Mouse (Mus musculus) stomach, postnatal 0 days (tissue): Measurements from ENCODE around the gene Zic3.

Experiments used
- CTCF ChIP-seq: IDR thresholded peaks from 2 replicates; pipeline ENCODE4 v1.5.1; 2016; ENCODE audit warnings: antibody characterized with exemption, low read depth, mild to moderate bottlenecking, moderate library complexity
- EP300 ChIP-seq: optimal IDR thresholded peaks from 2 replicates; pipeline ENCODE3; 2016; ENCODE audit warnings: antibody characterized with exemption

GRCm38 (mm10) chrX:58019257-58019953 lies 3.1 kb upstream of the Zic3 start:
- TF ChIP-seq CTCF, result no peak
- no peak for TF ChIP-seq EP300
